Mouse (Mus musculus): ENCODE measurements around the gene Glp2r. TPM values are rescaled to one million over a fixed set of nuclear protein-coding genes. Genes with fewer than 3 reads are reported as not detected.

The Glp2r gene
- polyA plus RNA-seq, 1 experiment from 2014 or later: not detected

DNA sequence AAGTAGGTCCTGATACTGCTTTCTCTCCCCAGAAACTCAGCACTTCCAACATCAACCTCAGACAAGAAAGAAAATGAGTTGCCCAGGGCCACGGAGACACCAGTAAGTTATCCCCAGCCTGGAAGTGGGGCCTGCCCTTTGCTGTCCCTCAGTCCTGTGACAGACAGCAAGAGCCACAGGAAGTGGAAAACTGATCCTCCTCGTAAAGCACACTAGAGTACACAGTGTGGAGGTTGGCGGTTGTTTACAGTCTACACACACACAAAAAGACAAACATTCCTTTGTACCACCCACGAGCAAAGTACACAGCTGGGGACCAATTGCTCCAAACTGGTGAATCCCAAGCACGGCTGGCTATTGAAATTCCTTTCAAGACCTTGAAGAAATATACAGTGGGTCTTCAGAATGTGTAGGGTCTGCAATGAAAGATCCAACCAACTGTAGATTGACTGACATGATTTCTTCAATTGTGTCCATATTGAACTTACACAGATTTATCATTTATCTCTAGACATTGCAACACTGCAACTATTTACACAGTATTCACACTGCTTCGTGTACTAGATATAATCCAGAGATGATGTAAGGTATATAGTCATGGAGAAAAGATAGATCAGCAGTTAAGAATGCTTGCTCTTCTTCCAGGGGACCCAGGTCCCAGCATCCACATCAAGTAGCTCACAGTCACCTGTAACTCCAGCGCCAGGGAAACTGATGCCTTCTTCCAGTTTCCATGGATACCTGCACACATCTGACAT, 48.4 kb downstream of the Glp2r start:
- no peaks in the 10 kb centered on the region for H3K27me3 ChIP-seq (replicated peaks; ENCODE audit: control insufficient read depth, insufficient read depth, low read length)
- H3K36me3 ChIP-seq (ENCODE audit: control insufficient read depth, insufficient read depth, low read length): no peaks in the 10 kb centered on the region
- no peak overlapping the region for H3K4me3 ChIP-seq (ENCODE audit: low read depth, low read length)
- no peaks in the 10 kb centered on the region for H3K4me1 ChIP-seq (ENCODE audit: control insufficient read depth, insufficient read depth, low read length)
- DNase-seq (ENCODE audit: low spot score) (no peak), ATAC-seq (ENCODE audit: low read depth) (no peak)
- H3K9ac ChIP-seq (ENCODE audit: low read depth, low read length): no peak overlapping the region
- no peaks in the 10 kb centered on the region for H3K9me3 ChIP-seq (ENCODE audit: control insufficient read depth, low read length)
- 40% methylated on average over 7 of the region's 7 CpGs for WGBS
- no peak overlapping the region for H3K27ac ChIP-seq (replicated peaks; ENCODE audit: low read depth, low read length)
- H3K4me2 ChIP-seq (ENCODE audit: low read depth, low read length): no peak overlapping the region

DNA sequence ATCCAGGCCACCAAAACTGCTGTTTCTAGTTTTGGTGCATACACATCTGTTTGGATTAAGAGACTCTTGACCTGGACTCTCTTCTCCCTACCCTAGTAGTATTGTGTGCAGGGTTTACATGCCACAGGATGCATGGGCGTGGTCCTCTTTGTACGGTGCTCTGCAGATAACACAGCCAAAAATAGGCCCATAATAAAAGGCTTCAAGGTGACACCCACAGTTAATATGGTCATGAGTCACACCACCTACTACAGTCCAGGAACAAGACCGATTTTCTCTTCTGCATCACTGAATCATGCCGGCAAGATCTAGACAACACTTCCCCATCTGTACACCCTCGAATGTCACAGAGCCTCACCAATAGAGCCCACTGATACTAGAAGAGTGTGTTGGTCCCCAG, 49.5 kb downstream of the Glp2r start:
- Histone ChIP-seq H3K27ac (replicated peaks; ENCODE audit: low read depth, low read length) (no peak overlapping the region), H3K4me1 (ENCODE audit: control insufficient read depth, insufficient read depth, low read length) (no peaks in the 10 kb centered on the region), H3K27me3 (replicated peaks; ENCODE audit: control insufficient read depth, insufficient read depth, low read length) (no peaks in the 10 kb centered on the region), H3K4me2 (ENCODE audit: low read depth, low read length) (no peak overlapping the region), H3K4me3 (ENCODE audit: low read depth, low read length) (no peak overlapping the region), H3K9me3 (ENCODE audit: control insufficient read depth, low read length) (no peaks in the 10 kb centered on the region), H3K9ac (ENCODE audit: low read depth, low read length) (no peak overlapping the region), H3K36me3 (ENCODE audit: control insufficient read depth, insufficient read depth, low read length) (no peaks in the 10 kb centered on the region)
- 96% methylated on average over 5 of the region's 5 CpGs for WGBS
- ATAC-seq (ENCODE audit: low read depth) (no peak), DNase-seq (ENCODE audit: low spot score) (no peak)

DNA sequence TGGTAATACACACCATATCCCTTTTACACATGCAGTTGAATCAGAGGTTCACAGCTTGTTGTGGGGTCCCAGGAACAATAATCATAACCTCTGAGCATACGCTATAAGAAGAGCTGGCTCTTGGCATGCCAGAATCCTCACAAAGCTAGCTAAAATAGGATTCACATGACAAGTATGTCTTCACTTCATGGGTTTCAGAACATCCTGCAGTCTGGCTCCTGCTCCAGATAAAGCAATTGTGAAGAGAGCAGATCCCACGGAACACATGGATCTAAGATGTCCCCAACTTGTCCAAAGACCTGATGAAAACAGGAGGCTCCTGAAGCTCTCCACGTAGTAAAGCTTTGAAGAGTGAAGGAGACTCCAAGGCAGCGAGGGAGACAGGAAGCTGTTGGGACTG, 55.6 kb downstream of the Glp2r start:
- Histone ChIP-seq H3K27ac (replicated peaks; ENCODE audit: low read depth, low read length) (no peak overlapping the region), H3K27me3 (replicated peaks; ENCODE audit: control insufficient read depth, insufficient read depth, low read length) (no peaks in the 10 kb centered on the region), H3K4me3 (ENCODE audit: low read depth, low read length) (no peak overlapping the region), H3K4me2 (ENCODE audit: low read depth, low read length) (no peak overlapping the region), H3K9ac (ENCODE audit: low read depth, low read length) (no peak overlapping the region), H3K36me3 (ENCODE audit: control insufficient read depth, insufficient read depth, low read length) (no peaks in the 10 kb centered on the region), H3K9me3 (ENCODE audit: control insufficient read depth, low read length) (no peaks in the 10 kb centered on the region), H3K4me1 (ENCODE audit: control insufficient read depth, insufficient read depth, low read length) (no peaks in the 10 kb centered on the region)
- no peak for DNase-seq (ENCODE audit: low spot score)
- WGBS: 86% methylated on average over 4 of the region's 4 CpGs
- no peak for ATAC-seq (ENCODE audit: low read depth)

DNA sequence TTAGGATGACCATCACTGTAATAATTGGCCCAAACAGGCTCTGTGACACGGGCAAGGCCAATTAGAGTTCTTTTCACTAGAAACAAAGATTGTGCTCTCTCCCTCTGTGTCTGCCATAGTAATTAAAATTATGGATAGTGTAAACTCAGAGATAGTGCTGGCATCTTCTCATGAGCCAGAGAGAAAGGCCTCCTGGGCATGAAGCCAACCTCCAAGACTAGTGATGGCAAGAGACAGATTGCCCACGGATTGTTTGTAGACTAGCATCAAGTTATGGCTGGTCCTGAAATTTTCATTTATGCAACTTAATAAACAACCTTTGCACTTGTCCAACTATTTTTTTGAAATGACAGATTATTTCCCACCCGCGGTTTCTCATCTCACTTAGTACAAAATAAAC, 58.0 kb downstream of the Glp2r start:
- Histone ChIP-seq H3K36me3 (ENCODE audit: control insufficient read depth, insufficient read depth, low read length) (no peaks in the 10 kb centered on the region), H3K9me3 (ENCODE audit: control insufficient read depth, low read length) (no peaks in the 10 kb centered on the region), H3K4me2 (ENCODE audit: low read depth, low read length) (no peak overlapping the region), H3K27me3 (replicated peaks; ENCODE audit: control insufficient read depth, insufficient read depth, low read length) (no peaks in the 10 kb centered on the region), H3K4me1 (ENCODE audit: control insufficient read depth, insufficient read depth, low read length) (no peaks in the 10 kb centered on the region), H3K4me3 (ENCODE audit: low read depth, low read length) (no peak overlapping the region), H3K27ac (replicated peaks; ENCODE audit: low read depth, low read length) (no peak overlapping the region), H3K9ac (ENCODE audit: low read depth, low read length) (no peak overlapping the region)
- DNase-seq (ENCODE audit: low spot score) (no peak), ATAC-seq (ENCODE audit: low read depth) (no peak)
- 92% methylated on average over 4 of the region's 4 CpGs for WGBS

DNA sequence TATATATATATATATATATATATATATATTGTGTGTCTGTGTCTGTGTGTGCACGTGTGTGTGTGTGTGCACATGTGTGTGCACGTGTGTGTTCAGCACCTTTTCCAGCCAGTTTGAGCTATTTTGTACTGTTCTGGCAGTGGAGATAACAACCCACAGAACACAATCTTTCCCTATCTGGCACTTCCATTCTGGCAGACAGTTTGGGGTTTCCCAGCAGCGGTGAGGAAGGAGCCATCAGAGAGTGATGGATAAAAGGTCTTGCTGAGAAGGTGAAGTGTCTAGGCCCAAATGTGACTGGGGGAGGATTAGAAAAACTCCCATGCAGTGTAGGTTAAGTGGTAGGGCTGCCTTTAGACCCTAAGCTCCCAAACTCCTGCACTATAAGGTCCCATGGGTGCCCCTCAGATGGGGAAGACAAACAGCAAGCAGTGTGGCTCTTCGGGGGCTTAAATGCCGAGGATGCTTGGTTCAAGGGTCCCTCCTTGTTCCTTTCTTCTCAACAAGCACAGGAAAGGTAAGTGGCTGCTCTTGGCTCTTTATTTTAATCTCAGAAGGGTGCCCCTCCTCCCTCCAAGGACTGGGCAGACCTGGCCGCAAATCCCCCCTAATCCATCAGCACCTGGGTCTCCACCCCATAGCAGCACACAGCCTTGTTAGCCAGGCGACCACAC, 76.1 kb downstream of the Glp2r start, which contains the start of gene Rcvrn:
Gene Rcvrn, plus strand, starts transcription at position 624 of the 674 bp plus-strand sequence.
- H3K4me1 ChIP-seq (ENCODE audit: control insufficient read depth, insufficient read depth, low read length): no peaks in the 10 kb centered on the region
- no peak within 1 kb of the TSS for H3K4me2 ChIP-seq (ENCODE audit: low read depth, low read length)
- WGBS: 68% methylated on average over 6 of the region's 7 CpGs
- H3K27me3 ChIP-seq (replicated peaks; ENCODE audit: control insufficient read depth, insufficient read depth, low read length): no peaks in the 10 kb centered on the region
- DNase-seq (ENCODE audit: low spot score) (no peak), ATAC-seq (ENCODE audit: low read depth) (no peak)
- no peaks in the 10 kb centered on the region for H3K9me3 ChIP-seq (ENCODE audit: control insufficient read depth, low read length)
- no peak within 1 kb of the TSS for H3K4me3 ChIP-seq (ENCODE audit: low read depth, low read length)
- H3K9ac ChIP-seq (ENCODE audit: low read depth, low read length): no peak within 1 kb of the TSS
- no peak within 1 kb of the TSS for H3K27ac ChIP-seq (replicated peaks; ENCODE audit: low read depth, low read length)
- H3K36me3 ChIP-seq (ENCODE audit: control insufficient read depth, insufficient read depth, low read length): no peaks in the 10 kb centered on the region

DNA sequence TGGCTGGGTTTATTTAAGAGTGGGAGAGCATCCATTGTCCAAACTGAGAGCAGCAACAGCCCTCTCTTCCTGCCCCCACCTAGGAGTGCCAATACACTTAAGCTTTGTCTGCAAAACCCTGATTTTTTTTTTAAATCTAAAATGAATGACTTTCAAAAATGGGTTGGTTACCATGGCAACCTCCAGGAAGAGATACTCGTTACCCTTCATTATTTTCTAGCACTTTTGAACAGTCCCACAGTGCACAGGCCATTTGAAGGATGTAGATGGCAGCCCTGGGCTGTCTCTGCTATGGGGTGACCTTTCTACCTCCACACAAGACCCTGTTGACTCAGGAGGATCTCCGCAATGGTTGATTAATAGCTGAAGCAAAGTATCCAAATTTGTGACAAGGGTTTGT, 84.8 kb downstream of the Glp2r start:
- Histone ChIP-seq H3K27ac (replicated peaks; ENCODE audit: low read depth, low read length) (no peak overlapping the region), H3K36me3 (ENCODE audit: control insufficient read depth, insufficient read depth, low read length) (no peaks in the 10 kb centered on the region), H3K4me1 (ENCODE audit: control insufficient read depth, insufficient read depth, low read length) (no peaks in the 10 kb centered on the region), H3K9me3 (ENCODE audit: control insufficient read depth, low read length) (no peaks in the 10 kb centered on the region), H3K27me3 (replicated peaks; ENCODE audit: control insufficient read depth, insufficient read depth, low read length) (no peaks in the 10 kb centered on the region), H3K9ac (ENCODE audit: low read depth, low read length) (no peak overlapping the region), H3K4me2 (ENCODE audit: low read depth, low read length) (no peak overlapping the region), H3K4me3 (ENCODE audit: low read depth, low read length) (no peak overlapping the region)
- WGBS: 85% methylated on average over 2 of the region's 2 CpGs
- DNase-seq (ENCODE audit: low spot score) (no peak), ATAC-seq (ENCODE audit: low read depth) (no peak)

DNA sequence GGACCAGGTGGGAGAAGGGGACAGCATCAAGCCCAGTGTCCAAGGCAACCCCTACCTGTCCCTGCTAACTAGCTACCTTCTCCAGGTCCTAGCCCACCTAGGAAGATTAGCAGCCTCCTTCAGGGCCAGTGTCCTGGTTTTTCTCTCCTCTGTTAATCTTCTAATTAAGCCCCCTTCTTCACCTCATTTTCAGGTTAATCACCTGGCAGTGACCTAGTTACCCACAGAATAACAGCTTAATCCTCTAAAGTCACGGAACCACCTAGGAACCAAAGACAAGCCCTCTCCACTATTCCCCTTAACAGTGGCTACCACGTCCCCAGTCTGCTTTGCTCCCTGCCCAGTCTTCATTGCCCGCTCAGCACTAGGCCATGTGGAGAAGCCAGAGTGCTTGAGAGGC, 89.1 kb downstream of the Glp2r start:
- Histone ChIP-seq H3K27me3 (replicated peaks; ENCODE audit: control insufficient read depth, insufficient read depth, low read length) (no peaks in the 10 kb centered on the region), H3K9ac (ENCODE audit: low read depth, low read length) (no peak overlapping the region), H3K27ac (replicated peaks; ENCODE audit: low read depth, low read length) (no peak overlapping the region), H3K9me3 (ENCODE audit: control insufficient read depth, low read length) (no peaks in the 10 kb centered on the region), H3K4me2 (ENCODE audit: low read depth, low read length) (no peak overlapping the region), H3K36me3 (ENCODE audit: control insufficient read depth, insufficient read depth, low read length) (no peaks in the 10 kb centered on the region), H3K4me1 (ENCODE audit: control insufficient read depth, insufficient read depth, low read length) (no peaks in the 10 kb centered on the region), H3K4me3 (ENCODE audit: low read depth, low read length) (no peak overlapping the region)
- ATAC-seq (ENCODE audit: low read depth): no peak
- no peak for DNase-seq (ENCODE audit: low spot score)
- 83% methylated on average over 3 of the region's 3 CpGs for WGBS

DNA sequence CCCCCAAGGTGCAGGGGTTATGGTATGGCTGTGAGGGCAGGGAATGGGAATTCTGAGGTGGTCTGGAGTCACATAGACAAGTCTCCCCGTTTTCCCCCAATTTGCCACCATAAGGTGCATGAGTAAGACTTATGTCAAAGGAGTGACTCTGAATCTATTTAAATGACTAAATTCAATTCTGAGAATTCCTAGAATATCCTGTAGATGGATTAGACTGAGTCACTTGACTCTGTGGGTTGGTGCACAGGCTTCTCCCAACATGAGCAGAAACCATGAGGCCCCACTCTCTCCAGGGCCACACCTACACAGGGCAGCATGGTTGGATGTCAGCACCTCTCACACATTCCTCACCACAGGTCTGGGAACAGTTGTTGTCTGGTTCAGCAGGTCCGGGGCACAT, 91.0 kb downstream of the Glp2r start:
- H3K4me3 ChIP-seq (ENCODE audit: low read depth, low read length): no peak overlapping the region
- H3K36me3 ChIP-seq (ENCODE audit: control insufficient read depth, insufficient read depth, low read length): no peaks in the 10 kb centered on the region
- H3K9ac ChIP-seq (ENCODE audit: low read depth, low read length): no peak overlapping the region
- H3K4me2 ChIP-seq (ENCODE audit: low read depth, low read length): no peak overlapping the region
- no peaks in the 10 kb centered on the region for H3K9me3 ChIP-seq (ENCODE audit: control insufficient read depth, low read length)
- DNase-seq (ENCODE audit: low spot score) (no peak), ATAC-seq (ENCODE audit: low read depth) (no peak)
- no peak overlapping the region for H3K27ac ChIP-seq (replicated peaks; ENCODE audit: low read depth, low read length)
- no peaks in the 10 kb centered on the region for H3K4me1 ChIP-seq (ENCODE audit: control insufficient read depth, insufficient read depth, low read length)
- 85% methylated on average over 2 of the region's 2 CpGs for WGBS
- no peaks in the 10 kb centered on the region for H3K27me3 ChIP-seq (replicated peaks; ENCODE audit: control insufficient read depth, insufficient read depth, low read length)

DNA sequence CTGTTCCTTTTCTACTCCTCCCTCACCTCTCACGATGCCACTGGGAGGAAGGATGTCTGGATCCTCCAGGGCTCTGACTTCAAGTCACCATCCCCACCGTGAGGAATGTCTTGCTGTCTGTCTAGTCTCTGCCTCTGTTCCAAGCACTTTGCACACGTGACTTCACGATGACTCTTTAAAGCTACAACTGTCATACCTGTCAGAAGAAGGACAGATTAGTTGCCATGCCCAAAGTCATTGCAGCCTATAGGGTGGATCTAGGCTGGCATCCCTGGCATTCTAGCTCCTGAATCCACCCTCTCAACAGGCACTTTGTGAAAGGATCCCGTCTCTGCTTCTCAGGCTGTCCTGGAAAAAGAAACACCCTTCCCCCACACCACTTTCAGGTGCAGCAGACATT, 91.7 kb downstream of the Glp2r start:
- WGBS: 60% methylated on average over 5 of the region's 5 CpGs
- H3K4me1 ChIP-seq (ENCODE audit: control insufficient read depth, insufficient read depth, low read length): no peaks in the 10 kb centered on the region
- no peak for ATAC-seq (ENCODE audit: low read depth)
- no peak overlapping the region for H3K27ac ChIP-seq (replicated peaks; ENCODE audit: low read depth, low read length)
- H3K4me2 ChIP-seq (ENCODE audit: low read depth, low read length): no peak overlapping the region
- H3K27me3 ChIP-seq (replicated peaks; ENCODE audit: control insufficient read depth, insufficient read depth, low read length): no peaks in the 10 kb centered on the region
- no peak overlapping the region for H3K9ac ChIP-seq (ENCODE audit: low read depth, low read length)
- no peaks in the 10 kb centered on the region for H3K9me3 ChIP-seq (ENCODE audit: control insufficient read depth, low read length)
- no peaks in the 10 kb centered on the region for H3K36me3 ChIP-seq (ENCODE audit: control insufficient read depth, insufficient read depth, low read length)
- no peak overlapping the region for H3K4me3 ChIP-seq (ENCODE audit: low read depth, low read length)
- no peak for DNase-seq (ENCODE audit: low spot score)

All from embryonic facial prominence, embryonic 14.5 days (tissue).